Mouse (Mus musculus): ENCODE measurements at regions not wholly inside any gene's neighbourhood (a gene's known extent, or its start where the extent isn't known, plus 50 kb on each side); places are given as distances from the start of the nearest gene placed in this dataset.

DNA sequence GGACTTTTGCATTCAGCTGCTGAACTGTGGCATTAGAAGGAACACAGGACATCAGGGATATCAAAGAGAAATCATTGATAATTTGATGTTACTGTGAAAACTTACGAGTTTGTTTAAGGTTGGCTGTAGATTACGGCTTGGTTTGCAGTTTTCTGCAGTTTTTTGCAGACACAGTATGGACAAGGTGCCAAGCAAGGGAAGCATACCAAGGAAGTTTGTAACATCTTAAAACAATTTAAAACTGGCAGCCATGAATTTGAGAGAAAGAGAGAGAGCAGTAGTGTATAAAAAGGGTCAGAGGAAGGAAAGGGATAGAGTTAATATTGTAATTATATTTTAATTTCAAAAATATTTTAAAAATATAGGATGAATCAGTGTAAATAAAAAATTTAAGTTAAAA lies 453.4 kb upstream of the Adamts5 start:
- TF ChIP-seq GATA1 (IDR thresholded peaks at IDR 0.05; ENCODE audit: borderline replicate concordance, low read length) (no peak), FLI1 (IDR thresholded peaks at IDR 0.05; ENCODE audit: low read length) (no peak)
